Mouse (Mus musculus): ENCODE measurements around the gene Polr2i.
"Not testable (repeated sequence)": the region's sequence is repeated elsewhere in the genome, so short reads cannot be mapped to it uniquely, and the experiment has no call there.

Gene Polr2i

DNA sequence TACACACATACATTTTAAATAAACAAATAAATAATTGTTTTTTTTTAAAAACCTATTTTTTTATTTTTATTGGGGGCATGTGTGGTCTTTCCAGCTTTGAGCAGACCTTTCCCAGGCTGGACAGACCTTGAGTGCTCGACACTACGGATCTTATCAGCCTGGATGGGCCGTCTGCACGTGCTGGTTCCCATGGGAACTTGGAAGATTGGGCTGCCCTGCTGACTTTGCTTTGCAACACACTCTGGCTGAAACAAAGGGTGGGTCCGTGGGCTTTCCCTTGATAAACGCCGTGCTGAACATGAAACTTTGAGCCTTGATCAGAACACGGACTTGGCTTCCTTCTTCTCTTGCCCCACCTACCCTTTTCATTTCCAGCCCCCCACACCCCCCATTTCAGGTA lies 27.4 kb upstream of the Polr2i start:
- no peak for DNase-seq (ENCODE audit: low spot score in 2 of 2)

DNA sequence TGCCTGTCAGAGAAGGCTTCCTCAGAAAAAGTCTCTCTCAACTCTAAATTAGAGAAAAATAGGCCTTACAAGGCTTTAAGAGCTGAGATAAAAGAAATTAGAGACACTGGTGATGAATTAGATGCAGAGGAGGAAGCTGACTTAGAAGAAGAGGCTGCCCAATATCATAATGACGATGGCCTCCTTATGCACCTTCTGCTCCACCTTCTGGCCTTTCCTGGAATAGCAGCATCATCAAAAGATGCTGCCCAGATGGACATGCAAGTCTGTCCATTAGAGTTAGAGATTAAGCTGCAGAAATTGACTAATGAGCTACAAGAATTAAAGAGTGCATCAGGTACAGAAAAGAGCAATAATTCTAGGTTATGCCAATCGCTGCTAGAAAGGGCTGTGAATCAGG lies 26.4 kb upstream of the Polr2i start:
- DNase-seq (ENCODE audit: low spot score in 2 of 2) = peak in 1 of 2 experiments; percentile 63

DNA sequence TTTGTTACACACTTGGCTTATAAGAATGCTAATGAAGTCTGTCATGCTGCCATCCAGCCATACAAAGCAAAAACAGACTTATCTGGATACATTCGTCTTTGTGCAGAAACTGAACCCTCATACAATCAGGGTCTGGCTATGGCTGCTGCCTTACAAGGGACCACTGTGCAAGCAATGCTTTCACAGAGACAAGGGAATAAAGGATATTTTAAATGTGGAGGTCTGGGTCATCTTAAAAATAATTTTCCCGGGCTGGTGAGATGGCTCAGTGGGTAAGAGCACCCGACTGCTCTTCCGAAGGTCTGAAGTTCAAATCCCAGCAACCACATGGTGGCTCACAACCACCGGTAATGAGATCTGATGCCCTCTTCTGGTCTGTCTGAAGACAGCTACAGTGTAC lies 25.4 kb upstream of the Polr2i start:
- not testable (repeated sequence) for DNase-seq (ENCODE audit: low spot score in 2 of 2)

DNA sequence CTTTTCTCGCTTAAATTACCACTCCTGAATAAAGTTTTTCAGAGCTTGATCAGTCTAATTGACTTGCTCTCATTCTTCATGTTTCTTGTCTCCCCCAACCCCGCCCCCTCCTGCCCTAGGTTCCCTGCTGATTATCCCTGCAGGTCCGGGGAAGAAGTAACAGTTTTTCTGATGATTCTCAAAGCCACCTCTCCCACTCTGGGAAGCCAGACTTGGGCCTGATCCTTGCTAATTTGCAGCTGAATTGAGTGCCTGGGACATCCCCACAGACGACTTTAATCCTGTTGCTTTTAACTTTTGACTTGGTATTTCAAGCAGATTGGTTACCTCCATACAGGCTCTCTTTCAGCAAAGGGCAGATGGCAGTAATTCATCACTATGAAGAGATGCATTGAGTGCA lies 20.7 kb upstream of the Polr2i start:
- no peak for DNase-seq (ENCODE audit: low spot score in 2 of 2)

DNA sequence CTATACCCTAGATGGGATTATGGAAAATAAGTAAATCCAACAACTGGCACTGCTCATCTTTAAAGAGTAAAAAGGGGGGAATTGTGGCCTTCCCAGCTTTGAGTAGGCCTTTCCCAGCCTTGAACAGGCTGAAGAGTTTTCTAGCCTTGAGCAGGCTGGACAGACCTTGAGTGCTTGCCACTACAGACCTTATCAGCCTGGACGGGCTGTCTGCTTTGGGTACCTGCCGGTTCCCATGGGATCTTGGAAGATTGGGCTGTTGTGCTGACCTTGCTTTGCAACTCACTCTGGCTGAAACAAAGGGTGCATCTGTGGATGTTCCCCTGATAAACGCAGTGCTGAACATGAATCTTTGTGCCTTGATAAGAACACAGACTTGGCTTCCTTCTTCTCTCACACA lies 17.9 kb upstream of the Polr2i start:
- DNase-seq (ENCODE audit: low spot score in 2 of 2) = no peak

DNA sequence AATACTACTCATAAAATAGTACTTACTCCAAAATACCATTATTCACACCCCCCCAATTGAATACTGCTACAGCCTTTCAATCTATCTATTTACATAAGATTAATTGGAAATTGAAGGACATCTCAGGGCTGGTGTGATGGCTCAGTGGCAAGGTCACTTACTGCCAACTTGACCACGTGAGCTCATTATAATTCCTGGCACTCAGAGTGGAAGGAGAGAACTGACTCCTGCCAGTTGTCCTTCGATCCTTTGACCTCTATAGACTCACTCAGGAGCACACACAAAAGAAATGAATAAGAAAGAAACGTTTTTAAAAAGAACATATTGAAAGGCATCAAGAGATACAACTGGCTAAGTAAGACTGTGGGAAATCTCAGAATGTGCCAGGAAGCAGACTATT lies 15.9 kb upstream of the Polr2i start:
- no peak for DNase-seq (ENCODE audit: low spot score in 2 of 2)

DNA sequence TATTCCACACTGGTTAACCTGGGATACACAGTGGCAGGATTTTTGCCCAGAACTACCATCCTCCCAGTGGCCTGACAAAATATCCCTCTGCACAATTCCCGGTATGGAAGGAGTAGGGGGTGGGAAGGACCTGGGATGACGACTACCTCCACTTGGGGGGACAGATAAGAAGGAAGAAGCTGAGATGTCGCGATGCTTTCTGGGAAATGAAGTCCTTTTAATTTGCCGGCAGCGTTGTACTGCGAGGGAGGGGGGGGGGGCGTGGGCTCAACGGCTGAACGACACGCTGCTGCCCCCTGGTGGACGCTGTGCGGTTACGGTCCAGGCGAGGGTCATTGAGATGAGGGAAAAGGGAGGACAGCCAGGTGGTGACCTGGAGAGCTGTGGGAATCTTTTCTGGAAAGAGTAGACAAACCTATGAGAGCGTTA lies 15.0 kb upstream of the Polr2i start:
- peak; percentile 55 to 61 for DNase-seq (ENCODE audit: low spot score in 2 of 2)

DNA sequence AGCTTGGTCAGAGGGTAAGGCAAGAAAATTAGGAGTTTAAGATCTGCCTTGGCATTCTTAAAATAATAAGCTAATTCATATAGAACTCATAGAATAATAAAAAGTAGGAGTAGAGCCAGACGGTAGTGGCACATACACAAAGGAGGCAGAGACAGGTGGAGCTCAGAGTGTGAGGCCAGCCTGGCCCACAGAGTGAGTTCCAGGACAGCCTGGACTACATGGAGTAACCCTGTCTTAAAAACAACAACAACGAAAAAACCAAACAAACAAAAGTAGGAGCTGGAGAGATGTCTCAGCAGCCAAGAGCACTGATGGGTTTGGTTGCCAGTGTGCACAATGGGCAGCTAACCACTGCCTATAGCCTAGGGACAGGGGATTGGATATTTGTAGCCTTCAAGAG lies 14.5 kb upstream of the Polr2i start:
- DNase-seq (ENCODE audit: low spot score in 2 of 2) = no peak

DNA sequence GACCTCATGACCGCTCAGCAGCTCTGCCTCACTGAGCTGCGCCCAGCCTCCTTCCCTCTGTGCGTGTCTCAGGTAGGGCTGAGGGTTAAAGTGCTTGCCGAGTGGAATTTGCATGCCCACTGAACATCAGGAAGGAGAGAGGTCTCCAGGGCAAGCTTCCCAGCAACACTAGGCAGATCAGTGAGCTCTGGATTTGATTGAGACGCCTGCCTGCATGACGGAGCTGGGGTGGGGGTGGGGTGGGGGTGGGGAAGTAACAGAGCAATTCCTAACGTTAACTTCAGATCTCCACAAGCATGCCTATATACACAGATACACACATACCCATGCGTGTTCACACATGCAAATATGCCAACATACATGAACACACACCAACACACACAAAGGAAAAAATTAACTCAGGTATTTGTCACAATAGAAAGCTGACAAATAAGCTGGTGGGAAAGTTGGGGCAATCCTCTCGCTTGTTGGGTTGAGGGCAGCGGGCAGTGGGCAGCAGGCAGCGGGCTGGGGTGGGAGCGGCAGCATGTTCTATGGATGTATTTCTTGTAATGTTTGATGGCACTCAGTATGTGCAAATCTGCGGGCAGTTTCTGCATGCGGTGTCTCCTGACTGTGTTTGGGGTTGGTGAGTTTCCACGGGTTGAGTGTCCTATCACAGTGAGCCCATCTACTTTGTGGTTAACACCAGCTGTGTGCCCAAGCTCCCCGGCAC lies 12.3 kb upstream of the Polr2i start:
- DNase-seq (ENCODE audit: low spot score in 2 of 2) = peak in 1 of 2 experiments; percentile 26

DNA sequence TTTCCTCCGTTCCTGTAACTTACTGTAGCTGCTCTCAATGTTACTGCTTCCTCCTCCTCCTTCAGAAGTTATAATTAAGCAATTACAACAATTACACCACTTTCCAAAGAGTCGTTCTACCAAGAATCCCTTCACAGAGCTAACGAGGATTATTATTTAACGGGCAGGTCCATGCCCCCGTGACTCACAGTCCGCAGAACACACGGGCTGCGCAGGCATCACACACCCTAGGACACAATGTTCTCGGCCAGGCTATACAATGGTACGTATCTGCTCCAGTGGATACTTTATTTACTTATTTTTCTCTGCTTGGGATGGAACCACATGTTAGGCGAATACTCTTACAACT lies 11.8 kb upstream of the Polr2i start:
- DNase-seq (ENCODE audit: low spot score in 2 of 2) = no peak

DNA sequence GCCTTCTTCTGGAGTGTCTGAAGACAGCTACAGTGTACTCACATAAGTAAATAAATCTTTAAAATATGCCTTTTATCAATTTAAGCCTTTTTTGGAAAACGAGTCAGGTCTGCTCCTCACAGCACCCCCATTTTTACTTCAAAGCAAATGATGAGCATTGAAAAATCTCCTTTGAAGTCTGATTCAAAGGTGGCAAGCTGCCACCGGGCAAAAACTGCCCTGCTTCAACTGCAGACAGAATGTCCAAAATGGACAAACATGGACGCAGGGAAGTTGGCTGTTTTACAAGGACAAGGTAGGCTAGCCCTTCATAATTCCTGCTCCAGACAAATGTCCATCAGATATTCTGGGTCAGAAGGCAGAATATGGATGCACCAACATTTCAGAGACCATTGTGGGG lies 10.3 kb upstream of the Polr2i start:
- no peak for DNase-seq (ENCODE audit: low spot score in 2 of 2)

DNA sequence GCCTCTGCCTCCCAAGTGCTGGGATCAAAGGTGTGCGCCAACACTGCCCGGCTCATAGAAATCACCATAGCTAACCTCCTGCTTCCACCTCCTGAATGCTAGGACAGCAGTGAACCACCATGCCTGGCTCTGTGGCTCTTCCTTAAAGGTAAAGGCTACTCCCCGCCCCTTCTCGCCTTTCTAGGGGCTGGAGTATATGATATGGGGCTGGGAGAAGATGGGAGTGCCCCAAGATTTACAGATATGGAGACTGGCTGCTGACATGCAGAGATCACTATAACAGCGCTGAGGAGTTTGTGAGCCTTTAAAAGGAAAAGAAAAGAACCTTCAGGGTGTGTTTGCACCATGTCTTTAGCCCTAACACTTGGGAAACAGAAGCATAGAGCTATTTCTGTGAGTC lies 9.5 kb upstream of the Polr2i start:
- DNase-seq (ENCODE audit: low spot score in 2 of 2) = no peak

DNA sequence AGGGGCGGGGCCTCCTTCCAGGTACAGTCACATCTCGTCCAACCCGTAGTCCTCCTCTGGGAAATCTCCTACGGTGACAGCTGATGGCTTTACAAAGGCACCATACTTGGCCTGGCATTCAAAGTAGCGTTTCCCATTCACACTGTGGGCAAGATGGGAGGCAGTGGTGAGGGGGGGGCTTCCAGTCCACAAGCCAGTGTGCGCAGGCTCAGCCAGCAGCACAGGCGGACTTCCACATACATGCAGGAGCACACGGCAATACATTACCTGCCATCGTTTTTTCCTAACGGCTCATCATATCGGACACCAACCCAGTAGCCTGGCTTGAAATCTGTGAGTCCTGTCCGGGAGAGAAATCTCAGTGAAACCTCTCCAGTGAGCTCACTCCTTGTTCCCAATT lies 7.5 kb upstream of the Polr2i start:
- no peak for DNase-seq (ENCODE audit: low spot score in 2 of 2)

DNA sequence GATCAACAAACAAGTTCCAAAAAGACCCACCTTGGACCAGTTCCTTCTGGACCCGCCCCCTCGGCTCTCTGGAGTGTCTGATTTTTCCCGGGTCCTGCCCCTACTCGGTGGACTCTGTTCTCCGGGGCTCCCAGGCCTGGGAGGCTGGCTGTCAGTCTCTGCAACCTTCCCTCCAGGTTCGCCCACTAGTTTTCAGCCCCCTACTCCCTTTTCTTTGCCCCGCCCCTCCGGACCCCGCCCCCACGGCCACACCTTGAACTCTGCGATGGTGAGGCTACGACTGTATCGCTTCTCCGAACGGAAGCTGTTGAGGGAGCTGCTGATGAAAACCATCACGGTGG lies 450 bp upstream of the Polr2i start:
- peak in 1 of 2 experiments; percentile 5 for DNase-seq (ENCODE audit: low spot score in 2 of 2)

DNA sequence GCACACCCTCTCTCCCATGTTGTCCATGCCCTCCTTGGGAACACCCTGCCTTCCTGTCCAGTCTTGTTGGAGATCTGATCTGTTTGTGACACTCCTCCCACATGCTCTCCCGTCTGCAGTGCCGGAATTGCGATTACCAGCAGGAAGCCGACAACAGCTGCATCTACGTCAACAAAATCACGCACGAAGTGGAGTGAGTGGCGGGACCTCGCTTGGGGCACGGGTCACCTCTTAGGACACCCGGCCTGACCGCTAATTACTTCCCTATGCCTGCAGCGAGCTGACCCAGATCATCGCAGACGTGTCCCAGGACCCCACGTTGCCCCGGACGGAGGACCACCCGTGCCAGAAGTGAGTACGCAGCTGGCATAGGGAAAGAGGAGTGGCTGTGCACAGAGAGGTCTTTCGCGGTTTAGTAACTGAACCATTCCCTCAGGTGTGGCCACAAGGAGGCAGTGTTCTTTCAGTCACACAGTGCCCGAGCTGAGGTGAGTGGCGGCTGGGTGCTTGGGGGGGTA lies 942 bp downstream of the Polr2i start:
- DNase-seq (ENCODE audit: low spot score in 2 of 2) = peak in 1 of 2 experiments; percentile 28

DNA sequence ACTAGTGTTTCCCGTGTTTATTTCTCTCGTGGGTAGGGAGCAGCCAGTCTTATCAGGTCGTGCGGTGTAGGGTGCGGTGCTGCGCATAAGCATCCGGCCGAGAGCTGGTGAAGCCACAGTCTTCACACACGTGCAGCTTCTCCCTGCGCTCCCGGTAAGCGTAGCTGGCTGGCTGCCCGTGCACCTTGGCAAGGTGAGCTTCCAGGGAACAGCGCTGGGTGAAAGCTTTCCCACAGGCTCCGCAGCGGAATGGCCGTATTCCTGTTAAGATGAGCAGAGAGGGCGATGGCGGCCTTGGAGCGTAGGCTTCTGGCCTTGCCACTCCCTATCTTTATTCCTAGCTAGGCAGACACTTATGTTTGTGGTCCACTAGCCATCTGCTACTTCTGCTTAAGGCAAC lies 1.6 kb downstream of the Polr2i start:
- peak in 1 of 2 experiments; percentile 13 for DNase-seq (ENCODE audit: low spot score in 2 of 2)

DNA sequence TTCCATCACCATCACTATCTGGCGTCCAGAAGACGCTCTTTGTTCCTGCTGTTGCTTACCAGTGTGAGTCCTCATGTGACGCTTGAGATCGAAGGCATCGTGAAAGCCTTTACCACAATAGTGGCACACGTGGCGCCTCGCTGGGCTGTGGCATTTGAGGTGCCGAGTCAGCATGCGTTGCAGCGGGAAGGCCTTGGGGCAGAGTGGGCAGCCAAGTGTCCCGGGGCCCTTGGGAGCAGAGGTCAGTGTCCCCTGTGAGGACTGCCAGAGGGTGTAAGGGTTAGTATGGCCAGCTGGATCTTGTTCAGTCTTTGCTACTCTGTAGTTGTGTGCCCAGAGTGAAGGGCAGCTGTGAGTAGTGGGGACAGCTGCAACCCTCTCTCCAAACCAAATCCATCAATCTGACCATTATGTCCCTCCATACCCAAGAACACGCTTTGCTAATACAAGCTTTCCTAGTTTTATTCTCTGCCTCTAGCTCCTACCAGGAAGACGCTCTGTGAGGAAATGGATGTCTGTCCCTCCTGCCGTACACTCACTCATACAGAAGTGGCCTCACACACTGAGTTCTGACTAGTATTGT lies 2.6 kb downstream of the Polr2i start:
- DNase-seq (ENCODE audit: low spot score in 2 of 2) = no peak

DNA sequence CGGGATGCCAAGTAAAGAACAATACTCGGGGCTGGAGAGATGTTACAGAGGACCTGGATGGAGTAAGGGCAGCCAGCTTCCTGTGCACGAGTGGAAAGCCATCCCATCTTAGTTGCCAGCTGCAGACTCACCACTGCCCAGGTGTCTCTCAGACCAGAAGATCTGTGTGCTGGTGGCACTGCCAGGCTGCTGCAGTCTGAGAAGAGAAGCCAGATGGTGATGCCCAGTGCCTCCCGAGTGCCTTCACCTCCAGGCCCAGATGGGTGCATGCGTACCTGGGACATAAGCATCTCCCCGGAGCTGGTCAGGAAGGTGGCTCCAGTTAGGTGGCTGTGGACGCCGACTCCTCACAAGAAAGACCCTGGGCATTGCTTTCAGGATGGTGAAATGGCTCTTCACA lies 3.3 kb downstream of the Polr2i start:
- no peak for DNase-seq (ENCODE audit: low spot score in 2 of 2)

DNA sequence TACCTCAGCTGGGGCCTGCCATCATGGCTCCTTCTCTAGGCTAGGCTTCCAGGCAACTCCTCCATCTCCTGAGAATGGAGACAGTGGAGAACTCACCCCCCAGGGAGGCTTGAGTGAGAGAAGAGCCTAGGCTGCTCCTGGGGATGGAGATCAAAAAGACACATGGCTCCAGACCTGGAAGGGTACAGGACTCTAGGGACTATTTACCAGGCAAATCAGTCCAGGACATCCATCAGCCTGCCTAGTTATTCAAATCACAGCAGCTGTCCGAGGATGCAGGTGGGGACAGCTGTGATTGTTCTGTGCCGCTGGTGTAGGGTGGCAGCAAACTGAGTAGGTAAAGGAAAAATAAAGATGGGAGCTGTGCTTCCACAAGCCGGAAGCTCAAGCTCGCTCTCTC lies 3.9 kb downstream of the Polr2i start, which contains the start of gene Ovol3:
Ovol3 (minus strand) TSS at position 101 of the 400 bp plus-strand sequence.
- no peak for DNase-seq (ENCODE audit: low spot score in 2 of 2)

DNA sequence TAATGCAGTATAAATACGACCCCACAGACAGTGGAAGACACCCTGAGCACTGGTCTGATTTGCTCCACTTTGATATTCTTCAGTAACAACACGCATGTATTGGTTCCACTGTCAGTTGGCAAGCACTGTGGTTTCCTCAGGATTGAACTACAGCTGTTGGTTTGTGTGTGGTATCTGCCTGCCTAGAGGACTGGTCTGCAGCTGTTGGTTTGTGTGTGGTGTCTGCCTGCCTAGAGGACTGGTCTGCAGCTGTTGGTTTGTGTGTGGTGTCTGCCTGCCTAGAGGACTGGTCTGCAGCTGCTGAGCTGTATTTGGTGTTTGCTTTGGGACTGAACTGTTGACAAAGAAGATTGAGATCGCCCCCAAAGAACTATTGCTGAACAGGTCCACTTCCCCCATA lies 5.6 kb downstream of the Polr2i start:
- DNase-seq (ENCODE audit: low spot score in 2 of 2) = not testable (repeated sequence)

DNA sequence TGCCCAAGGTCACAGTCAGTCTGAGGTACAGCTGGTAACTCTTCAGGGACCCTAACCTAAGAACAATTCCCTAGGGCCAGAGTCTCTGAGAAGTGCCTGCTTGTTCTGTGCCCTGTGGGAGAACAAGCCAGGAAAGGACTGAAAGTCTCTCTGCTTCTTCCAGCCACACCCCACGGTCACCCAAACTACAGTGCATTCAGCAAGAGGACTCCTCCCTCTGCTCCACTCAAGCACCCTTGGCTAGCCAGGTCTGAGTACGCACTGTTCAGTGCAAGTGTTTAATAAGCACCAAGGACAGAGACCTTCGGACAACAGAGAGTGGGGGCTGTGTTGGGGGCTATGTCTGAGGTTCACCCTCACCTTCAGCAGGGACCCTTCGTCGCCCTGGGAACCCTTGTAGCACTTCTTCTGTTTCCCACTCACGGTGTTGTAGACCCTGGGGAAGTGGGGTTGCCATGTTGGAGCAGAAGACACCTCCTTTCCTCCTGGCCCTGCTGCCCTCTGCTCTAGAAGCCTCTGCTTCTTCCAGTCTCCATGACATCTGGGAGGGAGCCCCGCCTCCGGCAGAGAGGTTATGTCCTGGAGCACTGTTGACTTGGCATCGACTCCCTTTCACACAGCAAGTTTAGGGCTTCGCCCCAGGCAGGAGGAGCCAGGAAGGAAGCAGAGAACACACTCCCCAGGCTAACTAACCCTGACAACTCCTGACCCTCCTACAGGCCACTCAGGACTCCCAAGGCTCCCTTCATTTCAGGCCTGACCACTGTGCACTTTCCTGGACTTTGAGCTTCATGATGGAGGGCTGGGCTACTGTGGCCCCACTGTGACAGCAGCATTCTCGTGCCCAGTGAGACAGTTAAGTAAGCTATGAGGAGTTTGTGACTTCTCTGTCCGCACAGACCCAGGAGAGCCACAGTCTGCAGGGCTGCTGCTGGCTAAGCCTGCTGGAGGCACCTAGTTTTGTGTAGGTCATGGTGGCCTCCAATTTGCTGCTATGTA lies 20.5 kb downstream of the Polr2i start:
- no peak for DNase-seq (ENCODE audit: low spot score in 2 of 2)

DNA sequence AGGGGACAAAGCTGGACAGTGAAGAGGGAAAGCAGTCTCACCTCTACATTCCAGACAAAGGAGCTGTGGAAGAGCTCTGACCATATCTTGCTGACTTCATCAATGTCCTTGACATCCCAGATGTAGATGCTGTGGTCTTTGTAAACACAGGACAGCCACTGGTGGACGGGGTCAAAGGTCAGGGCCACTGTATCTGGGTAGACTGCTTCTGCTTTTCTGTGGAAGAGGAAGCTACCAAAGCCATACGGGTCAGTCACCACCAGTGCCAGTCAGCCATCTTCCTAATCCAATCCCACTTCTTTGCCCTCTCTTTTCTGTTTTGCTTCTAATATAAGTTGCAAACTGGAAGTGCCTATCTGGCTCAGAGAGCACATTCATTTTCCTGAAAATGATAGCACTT lies 33.3 kb downstream of the Polr2i start:
- DNase-seq (ENCODE audit: low spot score in 2 of 2) = no peak
